Mouse (Mus musculus) heart, embryonic 11.5 days (tissue): ENCODE results near the gene Etnk2. TPM values are rescaled to one million over a fixed set of nuclear protein-coding genes. Genes with fewer than 3 reads are reported as not detected.

Source experiments
- ATAC-seq: fragments of 200-750 bp; cut with Nextera tagmentation; replicated peaks from 2 replicates; pipeline ENCODE4 v1.8.0; 2017; ENCODE audit warnings: moderate library complexity; ENCODE audit not compliant: insufficient number of reproducible peaks, low FRiP score, low TSS enrichment
- H3K27ac ChIP-seq: fragments of 300-500 bp; sonication (generic); 2 replicates; pipeline ENCODE4 v1.5.1; 2014; ENCODE audit warnings: mild to moderate bottlenecking, low read depth, low read length
- H3K27me3 ChIP-seq: fragments of 300-500 bp; sonication (generic); 2 replicates; pipeline ENCODE4 v1.6.1; 2014; ENCODE audit warnings: mild to moderate bottlenecking, low read length, mixed read lengths; ENCODE audit not compliant: control insufficient read depth, insufficient read depth
- H3K36me3 ChIP-seq: fragments of 300-500 bp; sonication (generic); 2 replicates; pipeline ENCODE4 v1.6.1; 2014; ENCODE audit warnings: mild to moderate bottlenecking, low read length, moderate library complexity, mixed read lengths; ENCODE audit not compliant: control insufficient read depth, insufficient read depth
- H3K4me1 ChIP-seq: fragments of 300-500 bp; sonication (generic); 2 replicates; pipeline ENCODE4 v1.6.1; 2014; ENCODE audit warnings: low read length; ENCODE audit not compliant: control insufficient read depth, insufficient read depth
- H3K4me2 ChIP-seq: fragments of 300-500 bp; sonication (generic); 2 replicates; pipeline ENCODE4 v1.6.1; 2014; ENCODE audit warnings: mild to moderate bottlenecking, moderate library complexity
- H3K4me3 ChIP-seq: fragments of 300-500 bp; sonication (generic); 2 replicates; pipeline ENCODE4 v1.5.1; 2014; ENCODE audit warnings: low read depth, low read length
- H3K9ac ChIP-seq: fragments of 300-500 bp; sonication (generic); 2 replicates; pipeline ENCODE4 v1.6.1; 2014; ENCODE audit warnings: mild to moderate bottlenecking, low read depth, low read length, moderate library complexity
- H3K9me3 ChIP-seq: fragments of 300-500 bp; sonication (generic); replicated peaks from 2 replicates; pipeline ENCODE4 v1.6.1; 2016; ENCODE audit warnings: low read length; ENCODE audit not compliant: control insufficient read depth
- WGBS: fragments of 180-500 bp; shearing (Covaris S2); extraction: QIAGEN DNeasy Blood & Tissue Kit; methylation state at CpG from one replicate; pipeline ENCODE4 v1.1.7; 2014; ENCODE audit not compliant: insufficient replicate concordance; 5-methylcytosine and 5-hydroxymethylcytosine counted together
- polyA plus RNA-seq: library from polyadenylated mRNA; unstranded; fragments of >200 nt; fragmentation: Nextera tagmentation; extraction: Ambion mirVana; gene quantifications from 2 replicates; pipeline ENCODE4 v1.2.1, GENCODE M21; 2014

Etnk2 gene
- polyA plus RNA-seq, 1 experiment from 2014 or later = 1.5 TPM

GRCm38 (mm10) chr1:133396693-133397092, 33.3 kb downstream of the Etnk2 start:
- no peak overlapping the region for H3K9ac ChIP-seq
- H3K9me3 ChIP-seq = no peaks in the 10 kb centered on the region
- no peak for ATAC-seq
- no peaks in the 10 kb centered on the region for H3K27me3 ChIP-seq
- no peaks in the 10 kb centered on the region for H3K36me3 ChIP-seq
- WGBS = 84% methylated on average over 5 of the region's 5 CpGs
- no peak overlapping the region for H3K27ac ChIP-seq
- no peak overlapping the region for H3K4me3 ChIP-seq
- peaks cover 3% of the 10 kb centered on the region; the same call in 1 of the 2 replicates for H3K4me1 ChIP-seq
- H3K4me2 ChIP-seq = no peak overlapping the region

GRCm38 (mm10) chr1:133397094-133397482, 33.7 kb downstream of the Etnk2 start:
- H3K9me3 ChIP-seq = no peaks in the 10 kb centered on the region
- H3K9ac ChIP-seq = no peak overlapping the region
- H3K27me3 ChIP-seq = no peaks in the 10 kb centered on the region
- no peak overlapping the region for H3K4me3 ChIP-seq
- peak overlapping the region; percentile 27; the same call in 1 of the 2 replicates for H3K4me2 ChIP-seq
- ATAC-seq = no peak
- H3K27ac ChIP-seq = peak overlapping the region; percentile 77
- WGBS = 75% methylated on average over 5 of the region's 5 CpGs
- H3K4me1 ChIP-seq = peaks cover 3% of the 10 kb centered on the region; the same call in 1 of the 2 replicates
- H3K36me3 ChIP-seq = no peaks in the 10 kb centered on the region

GRCm38 (mm10) chr1:133397483-133398237, 34.3 kb downstream of the Etnk2 start:
- H3K9ac ChIP-seq = no peak overlapping the region
- no peak overlapping the region for H3K4me3 ChIP-seq

GRCm38 (mm10) chr1:133400014-133400725, 36.8 kb downstream of the Etnk2 start:
- H3K9me3 ChIP-seq = no peaks in the 10 kb centered on the region
- H3K9ac ChIP-seq = no peak overlapping the region
- WGBS = 65% methylated on average over 13 of the region's 13 CpGs
- H3K4me2 ChIP-seq = no peak overlapping the region
- peaks cover 3% of the 10 kb centered on the region; the same call in 1 of the 2 replicates for H3K4me1 ChIP-seq
- no peak overlapping the region for H3K27ac ChIP-seq
- no peaks in the 10 kb centered on the region for H3K27me3 ChIP-seq
- no peak for ATAC-seq
- H3K36me3 ChIP-seq = no peaks in the 10 kb centered on the region
- no peak overlapping the region for H3K4me3 ChIP-seq

More at GRCm38 (mm10) chr1:133397483-133398237, 34.3 kb downstream of the Etnk2 start:
- Histone ChIP-seq H3K27ac (peak overlapping the region; percentile 77), H3K4me2 (peak overlapping the region; percentile 27; the same call in 1 of the 2 replicates), H3K36me3 (no peaks in the 10 kb centered on the region), H3K27me3 (no peaks in the 10 kb centered on the region), H3K9me3 (no peaks in the 10 kb centered on the region), H3K4me1 (peaks cover 3% of the 10 kb centered on the region; the same call in 1 of the 2 replicates)
- 17% methylated on average over 17 of the region's 17 CpGs for WGBS
- 0 out of 2 replicates have a peak, but pooled peaks have one; percentile 55 for ATAC-seq

GRCm38 (mm10) chr1:133404005-133404404, 40.6 kb downstream of the Etnk2 start:
- H3K4me1 ChIP-seq = peaks cover 3% of the 10 kb centered on the region
- H3K9me3 ChIP-seq = no peaks in the 10 kb centered on the region
- H3K9ac ChIP-seq = no peak overlapping the region
- H3K4me2 ChIP-seq = no peak overlapping the region
- no peak; the same call in 1 of the 2 replicates for ATAC-seq
- no peaks in the 10 kb centered on the region for H3K36me3 ChIP-seq
- H3K27me3 ChIP-seq = no peaks in the 10 kb centered on the region
- no peak overlapping the region for H3K27ac ChIP-seq
- 71% methylated on average over 4 of the region's 4 CpGs for WGBS
- H3K4me3 ChIP-seq = no peak overlapping the region

- H3K9me3 ChIP-seq = no peaks in the 10 kb centered on the region
- ATAC-seq = no peak
- no peak overlapping the region for H3K4me2 ChIP-seq
- WGBS = 63% methylated on average over 7 of the region's 7 CpGs
- no peaks in the 10 kb centered on the region for H3K27me3 ChIP-seq
- H3K9ac ChIP-seq = no peak overlapping the region
- no peak overlapping the region for H3K27ac ChIP-seq
- H3K4me1 ChIP-seq = peaks cover 9% of the 10 kb centered on the region
- no peak overlapping the region for H3K4me3 ChIP-seq
- H3K36me3 ChIP-seq = no peaks in the 10 kb centered on the region
These were observed 43.2 kb downstream of the Etnk2 start for GRCm38 (mm10) chr1:133406614-133407013.

GRCm38 (mm10) chr1:133407436-133407835, 44.1 kb downstream of the Etnk2 start:
- no peak overlapping the region for H3K27ac ChIP-seq
- H3K9ac ChIP-seq = no peak overlapping the region
- H3K4me2 ChIP-seq = no peak overlapping the region
- no peaks in the 10 kb centered on the region for H3K36me3 ChIP-seq
- ATAC-seq = no peak
- no peaks in the 10 kb centered on the region for H3K9me3 ChIP-seq
- no peak overlapping the region for H3K4me3 ChIP-seq
- H3K4me1 ChIP-seq = peaks cover 9% of the 10 kb centered on the region
- WGBS = 56% methylated on average over 6 of the region's 6 CpGs
- H3K27me3 ChIP-seq = no peaks in the 10 kb centered on the region

GRCm38 (mm10) chr1:133408321-133408720, 44.9 kb downstream of the Etnk2 start:
- Histone ChIP-seq H3K36me3 (no peaks in the 10 kb centered on the region), H3K9me3 (no peaks in the 10 kb centered on the region), H3K27ac (no peak overlapping the region), H3K4me2 (no peak overlapping the region), H3K4me3 (no peak overlapping the region), H3K4me1 (peaks cover 9% of the 10 kb centered on the region), H3K9ac (no peak overlapping the region), H3K27me3 (no peaks in the 10 kb centered on the region)
- WGBS = 55% methylated on average over 9 of the region's 9 CpGs
- no peak for ATAC-seq
